Mouse (Mus musculus) embryo, embryonic 9.5 days (tissue): ENCODE measurements at regions not wholly inside any gene's neighbourhood (a gene's known extent, or its start where the extent isn't known, plus 50 kb on each side); places are given as distances from the start of the nearest gene placed in this dataset.
A peak's percentile ranks its signal among the peaks of the same experiment; 100 is the strongest.
"Not testable (repeated sequence)": the region's sequence is repeated elsewhere in the genome, so short reads cannot be mapped to it uniquely, and the experiment has no call there.

Experiments used
- DNase-seq: peaks from one replicate; pipeline ENCODE4 v3.0.0-alpha.2; 2017; ENCODE audit errors: extremely low spot score

GRCm38 (mm10) chr12:17852138-17852537, 161.5 kb downstream of the Hpcal1 start:
- peak; percentile 8 for DNase-seq

- DNase-seq: not testable (repeated sequence)
Measured at GRCm38 (mm10) chr12:17872491-17872890, 181.8 kb downstream of the Hpcal1 start.

- peak; percentile 90 for DNase-seq
Measured at GRCm38 (mm10) chr12:17881371-17882116, 190.9 kb downstream of the Hpcal1 start.

GRCm38 (mm10) chr12:17882117-17883116, 191.8 kb downstream of the Hpcal1 start:
- peak; percentile 31 for DNase-seq

- not testable (repeated sequence) for DNase-seq
Measured at GRCm38 (mm10) chr12:17891663-17892310, 201.1 kb downstream of the Hpcal1 start.

- DNase-seq: not testable (repeated sequence)
Measured at GRCm38 (mm10) chr12:17913058-17913457, 222.4 kb downstream of the Hpcal1 start.
